Mouse (Mus musculus) inflammation-experienced regulatory T-cells, adult 16 weeks (primary cell): ENCODE data around the gene Mmp13. TPM values are rescaled to one million over a fixed set of nuclear protein-coding genes. Genes with fewer than 3 reads are reported as not detected.

Experiments
- polyA plus RNA-seq: library from polyadenylated mRNA; unstranded; fragments of 100-300 nt; shearing (Covaris generic); gene quantifications from one replicate; pipeline ENCODE4 v1.2.1, GENCODE M21; 2017

Mmp13 gene
- not detected for polyA plus RNA-seq

DNA sequence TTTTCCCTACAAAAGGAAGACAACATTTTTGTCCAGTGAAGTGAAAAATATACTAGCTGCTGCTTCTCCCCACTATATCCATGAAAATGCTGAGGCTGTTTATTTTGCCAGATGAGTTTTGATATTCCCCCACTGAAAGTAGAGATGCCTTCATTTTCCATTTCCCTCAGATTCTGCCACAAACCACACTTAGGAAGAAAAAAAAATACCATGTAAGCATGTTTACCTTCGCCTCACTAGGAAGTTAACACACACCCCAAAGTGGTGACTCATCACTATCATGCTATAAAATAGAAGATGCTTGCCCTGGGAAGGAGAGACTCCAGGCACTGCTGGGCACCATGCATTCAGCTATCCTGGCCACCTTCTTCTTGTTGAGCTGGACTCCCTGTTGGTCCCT lies at the start of gene Mmp13:
Gene Mmp13 (plus strand): TSS at position 301 of the 400 bp plus-strand sequence.

Other genes starting within 250 kb of the Mmp13 start
- gene Dync2h1, start 88.1 kb upstream of the Mmp13 start, polyA plus RNA-seq, result 9.3 TPM
- 48.4 TPM for gene Dcun1d5, start 88.0 kb upstream of the Mmp13 start, polyA plus RNA-seq
- not detected for gene Mmp12, start 71.9 kb downstream of the Mmp13 start, polyA plus RNA-seq
- gene Mmp1b, start 115.5 kb downstream of the Mmp13 start, polyA plus RNA-seq, result not detected
- gene Mmp3, start 173.3 kb downstream of the Mmp13 start, polyA plus RNA-seq, result not detected
- gene Mmp10, start 229.8 kb downstream of the Mmp13 start, polyA plus RNA-seq, result not detected